Mouse (Mus musculus): ENCODE measurements around the gene Smim20.

GRCm38 (mm10) chr5:53243933-53244332 is 22.9 kb upstream of the Smim20 start:
- TF ChIP-seq CTCF (IDR thresholded peaks at IDR 0.05; ENCODE audit: control insufficient read depth, insufficient read depth, insufficient read length) (no peak), MAX (IDR thresholded peaks at IDR 0.05) (no peak), FOSL1 (IDR thresholded peaks at IDR 0.05; ENCODE audit: insufficient read depth, low read length, poor library complexity, severe bottlenecking) (no peak), USF1 (IDR thresholded peaks at IDR 0.05; ENCODE audit: low read depth) (no peak), MYOG (IDR thresholded peaks at IDR 0.05; ENCODE audit: control insufficient read depth, extremely low read depth, insufficient read length) (no peak)
